Mouse (Mus musculus) retina, postnatal 7 days (tissue): ENCODE measurements at regions not wholly inside any gene's neighbourhood (a gene's known extent, or its start where the extent isn't known, plus 50 kb on each side); places are given as distances from the start of the nearest gene placed in this dataset.
"Not testable (repeated sequence)": the region's sequence is repeated elsewhere in the genome, so short reads cannot be mapped to it uniquely, and the experiment has no call there.

Experiments used
- DNase-seq: peaks from one replicate; pipeline ENCODE4 v3.0.0-alpha.2; 2012; ENCODE audit warnings: low read depth, low spot score

GRCm38 (mm10) chr12:74825664-74826063 is 351.5 kb downstream of the Kcnh5 start:
- no peak for DNase-seq

- no peak for DNase-seq
Measured at GRCm38 (mm10) chr12:74824735-74825494, 352.2 kb downstream of the Kcnh5 start.

GRCm38 (mm10) chr12:74816181-74816580 is 361.0 kb downstream of the Kcnh5 start:
- DNase-seq, result not testable (repeated sequence)

GRCm38 (mm10) chr12:74808571-74808970 is 368.6 kb downstream of the Kcnh5 start:
- DNase-seq, result not testable (repeated sequence)

- DNase-seq, result not testable (repeated sequence)
Measured at GRCm38 (mm10) chr12:74807926-74808325, 369.2 kb downstream of the Kcnh5 start.

- DNase-seq, result no peak
Measured at GRCm38 (mm10) chr12:74803740-74804512, 373.2 kb downstream of the Kcnh5 start.

- DNase-seq, result no peak
Measured at GRCm38 (mm10) chr12:74792036-74792435, 385.1 kb downstream of the Kcnh5 start.

- DNase-seq, result no peak
Measured at GRCm38 (mm10) chr12:74762284-74762683, 414.8 kb downstream of the Kcnh5 start.

GRCm38 (mm10) chr12:74745051-74745450 is 428.9 kb upstream of the Gm11042 start:
- no peak for DNase-seq

GRCm38 (mm10) chr12:74728866-74729265 is 412.7 kb upstream of the Gm11042 start:
- no peak for DNase-seq

- no peak for DNase-seq
Measured at GRCm38 (mm10) chr12:74679149-74679548, 363.0 kb upstream of the Gm11042 start.

GRCm38 (mm10) chr12:74677835-74678234 is 361.6 kb upstream of the Gm11042 start:
- DNase-seq, result no peak

- no peak for DNase-seq
Measured at GRCm38 (mm10) chr12:74658406-74658805, 342.2 kb upstream of the Gm11042 start.

- no peak for DNase-seq
Measured at GRCm38 (mm10) chr12:74657036-74657648, 340.9 kb upstream of the Gm11042 start.

GRCm38 (mm10) chr12:74651256-74651655 is 335.1 kb upstream of the Gm11042 start:
- DNase-seq, result no peak

- DNase-seq, result no peak
Measured at GRCm38 (mm10) chr12:74632827-74633226, 316.6 kb upstream of the Gm11042 start.

GRCm38 (mm10) chr12:74595208-74595607 is 279.0 kb upstream of the Gm11042 start:
- no peak for DNase-seq

GRCm38 (mm10) chr12:74554599-74554998 is 238.4 kb upstream of the Gm11042 start:
- DNase-seq, result no peak

- DNase-seq, result no peak
Measured at GRCm38 (mm10) chr12:74544172-74544571, 228.0 kb upstream of the Gm11042 start.

GRCm38 (mm10) chr12:74534882-74535281 is 218.7 kb upstream of the Gm11042 start:
- no peak for DNase-seq

- DNase-seq, result no peak
Measured at GRCm38 (mm10) chr12:74528983-74529566, 212.9 kb upstream of the Gm11042 start.

- DNase-seq, result no peak
Measured at GRCm38 (mm10) chr12:74527190-74527621, 211.0 kb upstream of the Gm11042 start.
